Mouse (Mus musculus) brain, embryonic 14.5 days (tissue): ENCODE data around the gene Umps. TPM values are rescaled to one million over a fixed set of nuclear protein-coding genes. Genes with fewer than 3 reads are reported as not detected.

Experiments used
- DNase-seq: peaks from one replicate; pipeline ENCODE4 v3.0.0-alpha.2; 2011; ENCODE audit warnings: low read depth
- CTCF ChIP-seq: fragments of 200-500 bp; IDR thresholded peaks from 2 replicates; pipeline ENCODE4 v1.5.1; 2012; ENCODE audit warnings: inconsistent platforms, mild to moderate bottlenecking, moderate library complexity, borderline replicate concordance; ENCODE audit not compliant: insufficient read depth, insufficient read length; ENCODE audit errors: extremely low read depth
- POLR2A ChIP-seq: fragments of 200-500 bp; IDR thresholded peaks from 2 replicates; pipeline ENCODE4 v1.6.1; 2012; ENCODE audit warnings: mild to moderate bottlenecking, inconsistent platforms, borderline replicate concordance; ENCODE audit not compliant: poor library complexity, insufficient read depth, insufficient read length, severe bottlenecking; ENCODE audit errors: extremely low read depth
- polyA plus RNA-seq: library from polyadenylated mRNA; depleted of rRNA; stranded (reverse); fragments of >200 nt; gene quantifications from 2 replicates; pipeline ENCODE4 v1.2.3, GENCODE M21; 2012; rRNA removed

The Umps gene
- polyA plus RNA-seq: 17.6 and 18.8 TPM in 2 replicates

DNA sequence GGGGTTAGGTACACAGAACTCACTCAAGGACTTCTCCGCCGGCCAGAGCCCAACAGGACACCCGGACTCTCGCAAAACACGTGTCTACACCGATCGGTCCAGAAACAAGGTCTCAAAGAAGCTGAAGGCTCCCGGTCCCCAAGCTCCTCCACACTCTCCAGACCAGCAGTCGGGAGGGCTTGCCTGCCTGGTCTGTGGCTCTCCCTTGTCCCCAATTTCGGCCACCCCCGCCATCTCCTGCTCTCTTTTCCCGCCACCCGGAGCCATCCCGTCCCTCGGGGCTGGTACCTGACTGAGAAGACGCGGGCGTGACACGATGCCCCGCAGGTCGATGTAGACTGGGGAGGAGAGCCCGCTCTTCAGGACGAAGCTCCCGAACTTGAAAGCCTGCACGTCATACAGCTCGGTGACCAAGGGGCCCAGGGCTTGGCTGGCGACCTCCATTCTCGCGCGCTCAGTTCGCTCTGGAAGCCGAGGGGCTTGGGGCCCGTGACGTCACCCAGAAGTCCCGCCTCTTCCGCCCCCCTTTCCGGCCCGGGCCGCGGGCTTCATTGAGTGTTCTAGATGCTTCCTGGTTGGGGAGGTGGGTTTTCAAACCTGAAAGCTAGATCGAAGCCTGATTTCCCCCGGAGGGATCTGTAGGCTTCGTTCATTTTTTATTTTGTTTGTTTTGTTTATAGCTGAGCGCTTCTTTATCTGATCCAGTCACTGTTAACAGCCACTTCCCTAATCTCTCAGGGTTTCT, at the start of gene Umps:
Gene Umps, minus strand, starts transcription at position 501 of the 745 bp plus-strand sequence.
- peak; percentile 94 for DNase-seq
- no peak for TF ChIP-seq CTCF
- peak; percentile 44; the same call in 1 of the 2 replicates for TF ChIP-seq POLR2A

DNA sequence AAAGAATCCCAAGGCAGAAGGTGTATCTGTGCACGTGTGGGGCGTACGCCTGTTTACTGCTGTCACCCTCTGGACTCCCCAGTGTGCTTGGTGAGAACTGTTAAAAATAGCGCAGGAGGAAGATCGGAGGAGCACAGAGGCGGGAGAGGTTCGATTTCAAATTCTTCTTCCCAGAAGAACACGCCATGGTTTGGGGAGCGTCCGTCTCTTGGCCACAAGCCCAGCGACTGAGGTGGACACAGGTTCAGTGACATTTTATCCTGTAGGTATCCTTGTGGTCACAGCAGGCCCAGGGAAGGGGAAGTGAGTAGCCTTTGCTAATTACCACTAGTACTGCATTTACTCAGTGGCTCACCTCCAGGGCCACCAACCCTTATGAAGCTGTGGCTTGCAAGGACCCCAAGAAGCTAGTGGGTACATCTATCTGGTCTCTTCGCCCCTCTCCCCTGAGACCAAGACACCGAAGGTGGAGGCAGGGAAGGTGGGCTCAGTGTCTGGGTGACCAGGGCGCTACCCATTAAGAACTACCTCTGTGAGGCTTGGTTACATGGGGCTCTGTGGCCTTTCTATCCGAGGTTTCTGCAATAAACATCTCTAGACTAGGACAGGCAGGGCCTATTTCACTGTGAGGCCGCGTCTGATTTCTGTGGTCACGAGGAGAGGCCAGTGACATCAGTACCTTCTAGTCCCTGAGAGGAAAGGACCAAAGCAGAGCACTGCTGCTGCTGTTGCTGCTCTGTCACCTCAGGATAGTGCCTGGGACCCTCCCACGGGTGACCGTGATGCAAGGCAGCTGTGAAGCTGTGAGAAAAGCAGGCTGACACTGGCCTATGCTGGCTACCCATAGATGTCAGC, 45.4 kb upstream of the Umps start:
- TF ChIP-seq CTCF (no peak), POLR2A (no peak)
- DNase-seq: no peak

DNA sequence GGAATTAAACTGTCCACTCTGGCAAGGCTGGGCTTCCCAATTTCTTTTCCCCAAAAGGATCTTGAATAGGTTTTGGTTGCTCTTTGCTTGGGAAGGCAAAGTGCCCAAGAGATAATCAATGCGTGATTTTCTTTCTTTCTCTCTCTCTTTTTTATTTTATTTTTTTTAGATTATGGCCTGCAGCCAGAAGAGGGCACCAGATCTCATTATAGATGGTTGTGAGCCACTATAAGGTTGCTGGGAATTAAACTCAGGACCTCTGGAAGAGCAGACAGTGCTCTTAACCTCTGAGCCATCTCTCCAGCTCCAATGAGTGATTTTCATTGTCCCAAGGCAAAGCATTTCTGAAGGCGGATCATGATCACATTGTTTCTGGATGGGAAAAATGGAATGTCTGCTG, 42.7 kb upstream of the Umps start:
- TF ChIP-seq CTCF (no peak), POLR2A (no peak)

DNA sequence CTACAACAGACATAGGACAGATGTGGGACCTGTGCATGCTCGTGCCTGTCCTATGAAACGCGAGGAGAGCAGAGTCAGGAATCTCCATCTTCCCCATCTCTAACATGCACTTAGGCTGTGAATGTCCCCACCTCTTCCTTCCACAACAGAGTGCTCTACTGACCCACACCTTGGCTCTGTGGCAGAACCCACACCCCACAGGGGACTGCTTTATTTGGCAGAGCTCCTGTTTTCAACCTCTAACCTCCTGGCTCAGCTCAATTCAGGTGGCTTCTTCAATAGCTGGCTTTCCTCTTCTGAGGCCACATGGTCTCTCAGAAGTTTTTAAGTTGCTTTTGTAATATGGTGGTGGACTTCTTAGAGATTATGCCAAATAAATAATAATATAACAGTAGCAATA, 39.1 kb upstream of the Umps start:
- DNase-seq: no peak
- no peak for TF ChIP-seq POLR2A
- no peak for TF ChIP-seq CTCF

More for the DNA sequence above, 42.7 kb upstream of the Umps start:
- DNase-seq: no peak

DNA sequence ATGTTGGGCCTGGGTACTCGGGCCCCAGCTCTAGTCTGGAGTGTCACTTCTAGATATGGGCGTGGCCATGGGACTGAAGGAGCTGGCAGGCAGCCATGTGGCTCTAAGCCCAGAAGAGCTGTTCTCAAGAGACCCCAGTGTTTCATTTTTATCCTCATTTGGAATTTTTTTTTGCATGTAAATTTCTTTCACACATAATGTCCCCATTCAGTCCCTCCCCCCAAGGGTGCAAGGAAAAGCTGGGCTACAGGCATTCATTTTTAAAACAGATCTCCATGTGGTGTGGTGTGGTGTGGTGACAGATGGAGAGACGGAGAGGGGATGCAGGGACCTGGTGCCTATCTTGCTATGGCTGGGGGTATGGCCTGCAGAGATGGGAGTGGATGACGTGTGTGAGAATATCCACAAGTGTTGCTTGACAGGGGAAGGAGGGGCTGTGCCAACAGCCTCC, 37.3 kb upstream of the Umps start:
- DNase-seq: peak; percentile 98
- TF ChIP-seq POLR2A (no peak), CTCF (no peak)

DNA sequence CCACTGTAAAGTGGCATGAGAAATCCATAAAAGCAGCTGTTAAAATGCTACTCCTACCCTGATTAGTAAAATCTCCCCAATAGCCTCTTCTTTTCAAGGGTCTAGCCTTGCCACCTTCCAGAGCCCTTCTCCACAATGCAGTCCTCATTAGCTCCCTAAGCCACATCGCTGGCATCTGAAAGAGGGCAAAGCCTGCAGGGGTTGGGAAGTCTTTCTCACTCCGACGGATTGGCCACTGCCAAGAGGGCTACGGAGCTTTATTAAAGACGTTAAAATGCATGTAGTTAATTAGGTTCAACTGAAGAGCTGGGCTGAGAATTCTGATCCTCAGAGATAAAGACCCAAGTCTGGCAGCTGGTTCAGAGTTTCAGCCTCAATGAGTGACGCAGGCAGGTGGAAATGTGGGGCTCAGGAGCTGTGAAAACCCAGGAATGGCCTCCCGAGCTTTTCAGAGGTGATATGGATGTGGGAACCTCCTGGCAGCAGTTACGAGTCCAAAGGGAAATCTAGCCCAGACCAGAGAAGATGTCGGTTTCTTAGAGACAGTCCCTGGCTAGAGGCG, 36.8 kb upstream of the Umps start:
- TF ChIP-seq CTCF: no peak
- no peak for TF ChIP-seq POLR2A
- DNase-seq: peak; percentile 92

DNA sequence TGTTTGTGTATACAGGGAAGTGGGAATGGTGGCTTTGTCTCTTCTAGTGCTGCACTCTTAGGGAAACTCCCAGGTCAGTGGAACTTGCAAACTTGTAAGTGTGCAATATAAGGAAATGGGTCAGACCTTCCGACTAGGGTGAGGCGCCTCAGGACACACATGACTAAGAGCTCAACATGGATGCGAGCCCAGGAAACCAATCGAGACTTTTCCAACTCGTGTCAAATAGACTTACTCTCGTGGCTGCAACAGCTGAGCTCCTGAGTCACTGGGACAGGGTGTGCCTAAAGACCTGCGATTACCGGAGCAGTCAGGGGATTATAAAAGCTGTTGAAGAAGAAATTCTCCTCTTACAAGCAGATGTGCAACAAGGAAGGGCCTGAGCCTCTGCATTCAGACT, 33.9 kb upstream of the Umps start:
- no peak for DNase-seq
- TF ChIP-seq CTCF (no peak), POLR2A (no peak)

DNA sequence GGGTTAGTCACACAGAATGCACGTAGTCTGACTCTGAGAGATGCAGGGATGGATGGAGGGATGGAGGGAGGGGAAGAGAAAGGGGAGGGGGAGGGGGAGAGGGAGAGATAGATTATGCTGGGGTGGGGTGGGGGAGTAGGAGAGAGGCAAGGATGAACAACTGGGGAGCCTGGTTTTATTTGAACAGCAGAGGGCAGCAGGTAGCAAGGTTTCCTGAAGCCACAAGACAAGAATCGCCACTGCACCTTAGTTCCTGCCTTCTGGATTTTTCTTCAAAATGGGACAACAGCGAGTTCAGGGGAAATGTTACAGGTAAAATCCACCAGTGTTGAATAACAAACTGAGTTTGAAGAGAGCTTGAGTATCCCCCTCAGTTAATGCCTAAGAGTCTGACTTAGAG, 32.5 kb upstream of the Umps start:
- peak; percentile 65 for DNase-seq
- TF ChIP-seq CTCF: peak; percentile 64
- TF ChIP-seq POLR2A: no peak

DNA sequence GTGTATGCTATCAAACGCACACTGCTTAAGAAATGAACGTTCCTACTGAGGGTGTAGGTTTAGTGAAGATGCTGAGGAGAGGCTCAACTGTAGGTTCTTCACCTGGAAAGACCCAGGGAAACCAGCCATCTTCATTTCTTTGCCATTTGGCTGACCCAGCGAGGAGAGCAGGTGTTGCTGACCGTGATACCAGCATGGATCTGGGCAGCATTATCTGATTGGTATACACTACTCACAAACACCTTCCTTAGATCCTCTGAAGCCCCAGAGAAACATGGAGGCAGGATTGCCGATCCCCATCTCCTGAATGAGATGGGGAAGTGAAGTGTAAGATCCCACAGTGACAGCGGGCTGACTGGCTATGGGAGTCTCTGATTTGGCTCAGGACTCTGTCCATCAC, 31.2 kb upstream of the Umps start:
- no peak for DNase-seq
- TF ChIP-seq POLR2A: no peak
- TF ChIP-seq CTCF: no peak

DNA sequence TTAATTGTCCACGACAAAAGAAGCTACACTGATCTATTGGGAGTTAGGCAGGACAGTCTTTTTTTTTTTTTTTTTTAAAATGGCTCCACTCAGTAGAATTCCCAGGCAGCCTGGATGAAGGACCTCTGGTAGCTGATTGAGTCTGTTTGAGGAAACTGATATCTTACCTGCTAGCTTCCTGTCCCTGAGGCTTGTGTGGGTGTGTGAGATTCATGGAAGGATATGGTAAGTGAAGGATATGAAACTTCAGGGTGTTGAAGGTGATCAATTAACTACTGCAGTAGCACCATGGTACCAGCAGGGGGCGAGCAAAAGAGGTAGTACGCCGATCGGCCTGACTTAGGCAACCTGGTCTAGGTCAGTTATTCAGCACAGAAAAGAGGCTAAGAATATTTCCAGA, 29.2 kb upstream of the Umps start:
- TF ChIP-seq CTCF: peak; percentile 82; the same call in 1 of the 2 replicates
- TF ChIP-seq POLR2A: no peak
- DNase-seq: peak; percentile 73

DNA sequence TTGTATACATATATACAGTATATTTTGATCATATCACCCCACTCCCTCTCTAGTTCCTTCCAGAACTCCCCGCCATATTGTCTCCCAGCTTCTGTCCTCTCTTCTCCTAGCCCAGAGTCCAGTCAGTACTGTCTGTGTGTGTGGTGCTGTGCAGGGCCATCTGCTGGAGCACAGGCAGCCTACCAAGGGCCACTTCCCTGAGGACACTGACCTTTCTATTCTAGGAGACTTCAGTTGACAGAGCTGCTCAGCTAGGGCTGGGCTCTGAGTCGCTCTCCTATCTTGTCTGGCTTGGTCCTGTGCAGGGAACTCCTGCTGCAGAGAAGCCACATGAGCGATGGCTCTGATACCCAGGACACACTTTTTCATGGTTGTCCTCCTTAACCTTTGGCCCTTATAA, 28.7 kb upstream of the Umps start:
- TF ChIP-seq CTCF (no peak), POLR2A (no peak)
- DNase-seq: no peak
